Mouse (Mus musculus) hindbrain, embryonic 12.5 days (tissue): ENCODE measurements around the gene Pnpla7. TPM values are rescaled to one million over a fixed set of nuclear protein-coding genes. Genes with fewer than 3 reads are reported as not detected.

ENCODE experiments used
- ATAC-seq: fragments of 200-750 bp; cut with Nextera tagmentation; 2 replicates; pipeline ENCODE4 v1.8.0; 2017; ENCODE audit warnings: moderate TSS enrichment; ENCODE audit not compliant: low FRiP score
- H3K27ac ChIP-seq: fragments of 300-500 bp; sonication (generic); 2 replicates; pipeline ENCODE4 v1.5.1; 2016; ENCODE audit warnings: mild to moderate bottlenecking
- H3K27me3 ChIP-seq: fragments of 300-500 bp; sonication (generic); 2 replicates; pipeline ENCODE4 v1.6.1; 2016; ENCODE audit warnings: mild to moderate bottlenecking
- H3K36me3 ChIP-seq: fragments of 300-500 bp; sonication (generic); 2 replicates; pipeline ENCODE4 v1.6.1; 2016; ENCODE audit warnings: mild to moderate bottlenecking
- H3K4me1 ChIP-seq: fragments of 300-500 bp; sonication (generic); 2 replicates; pipeline ENCODE4 v1.6.1; 2016
- H3K4me2 ChIP-seq: fragments of 300-500 bp; sonication (generic); replicated peaks from 2 replicates; pipeline ENCODE4 v1.6.1; 2016; ENCODE audit warnings: mild to moderate bottlenecking
- H3K4me3 ChIP-seq: fragments of 300-500 bp; sonication (generic); 2 replicates; pipeline ENCODE4 v1.5.1; 2016; ENCODE audit warnings: mild to moderate bottlenecking
- H3K9ac ChIP-seq: fragments of 300-500 bp; sonication (generic); 2 replicates; pipeline ENCODE4 v1.6.1; 2016; ENCODE audit warnings: mild to moderate bottlenecking, moderate library complexity
- H3K9me3 ChIP-seq: fragments of 300-500 bp; sonication (generic); replicated peaks from 2 replicates; pipeline ENCODE4 v1.6.1; 2016; ENCODE audit warnings: mild to moderate bottlenecking
- WGBS: fragments of 180-500 bp; shearing (Covaris S2); methylation state at CpG from one replicate; pipeline ENCODE4 v1.1.7; 2016; 5-methylcytosine and 5-hydroxymethylcytosine counted together
- microRNA-seq: library from miRNA; unstranded; fragments of <30 nt; microRNA quantifications from one replicate; pipeline ENCODE4, GENCODE M21; 2017
- polyA plus RNA-seq: library from polyadenylated mRNA; unstranded; fragments of >200 nt; fragmentation: Nextera tagmentation; extraction: Ambion mirVana; gene quantifications from 2 replicates; pipeline ENCODE4 v1.2.1, GENCODE M21; 2016

The Pnpla7 gene
- polyA plus RNA-seq, 1 experiment from 2014 or later = 3.8 TPM

DNA sequence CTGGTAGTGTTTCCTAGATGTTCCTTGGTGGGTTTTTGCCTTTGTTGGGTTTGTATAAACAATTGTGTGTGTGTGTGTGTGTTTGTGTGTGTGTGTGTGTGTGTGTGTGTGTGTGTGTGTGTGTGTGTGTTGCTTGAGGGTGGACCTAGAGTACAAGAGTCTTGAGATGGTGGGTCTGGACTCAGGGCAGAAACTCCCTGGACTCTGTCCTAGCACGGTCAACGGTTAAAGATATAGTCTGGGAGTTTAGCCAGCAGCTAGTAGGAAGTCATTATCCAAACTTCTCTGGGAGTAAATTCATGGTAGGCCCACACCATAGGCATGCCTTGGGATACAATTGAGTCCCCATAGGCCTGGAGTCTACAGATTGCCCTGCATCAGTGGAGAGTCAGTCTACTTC lies 112.0 kb downstream of the Pnpla7 start:
- H3K4me2 ChIP-seq = no peak overlapping the region
- no peak overlapping the region for H3K27ac ChIP-seq
- H3K4me3 ChIP-seq = no peak overlapping the region
- WGBS = 97% methylated on average over 2 of the region's 2 CpGs
- H3K9ac ChIP-seq = no peak overlapping the region
- no peaks in the 10 kb centered on the region for H3K9me3 ChIP-seq
- no peak for ATAC-seq
- H3K4me1 ChIP-seq = no peaks in the 10 kb centered on the region
- H3K27me3 ChIP-seq = no peaks in the 10 kb centered on the region
- H3K36me3 ChIP-seq = no peaks in the 10 kb centered on the region

DNA sequence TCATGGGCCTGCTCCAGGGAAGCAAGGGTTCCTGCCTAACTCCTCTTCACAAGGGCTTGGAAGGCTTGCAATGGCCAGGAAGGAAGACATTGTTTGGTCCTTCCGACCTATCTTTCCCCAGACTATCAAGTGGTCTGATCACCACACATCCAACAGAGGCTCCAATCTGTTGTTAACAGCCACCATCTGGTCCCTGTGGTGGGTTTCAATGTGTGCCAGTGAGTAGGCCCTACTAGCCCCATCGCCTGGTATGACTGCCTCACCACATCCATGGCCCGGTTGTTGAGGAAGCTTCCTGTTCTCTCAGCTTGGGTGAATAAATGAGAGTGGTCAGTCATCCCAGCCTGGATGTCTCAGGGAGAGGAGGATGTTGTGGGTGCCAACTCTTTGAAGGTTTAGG lies 112.8 kb downstream of the Pnpla7 start:
- ATAC-seq = no peak
- H3K9me3 ChIP-seq = no peaks in the 10 kb centered on the region
- H3K27ac ChIP-seq = no peak overlapping the region
- H3K4me3 ChIP-seq = no peak overlapping the region
- H3K36me3 ChIP-seq = no peaks in the 10 kb centered on the region
- 0 out of 2 replicates have a peak, but pooled peaks cover 3% of the 10 kb centered on the region for H3K27me3 ChIP-seq
- no peaks in the 10 kb centered on the region for H3K4me1 ChIP-seq
- WGBS = 87% methylated on average over 3 of the region's 3 CpGs
- H3K9ac ChIP-seq = no peak overlapping the region
- H3K4me2 ChIP-seq = no peak overlapping the region

DNA sequence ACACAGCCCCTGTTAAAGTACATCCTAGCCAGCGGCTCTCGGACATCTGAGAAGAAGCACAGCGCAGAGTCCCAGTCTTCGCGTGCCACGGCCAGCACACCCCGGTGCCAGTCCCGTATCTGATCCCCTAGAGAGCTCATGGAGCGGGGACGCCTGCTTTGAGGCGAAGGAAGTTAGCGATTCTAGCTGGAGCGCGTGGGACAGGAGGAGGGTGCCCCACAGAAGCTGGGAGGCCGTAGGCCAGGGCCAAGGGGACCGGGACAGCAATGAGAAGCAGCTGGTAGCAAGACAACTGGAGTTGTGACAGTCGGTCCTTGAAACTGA lies 118.9 kb downstream of the Pnpla7 start:
- H3K9ac ChIP-seq = no peak overlapping the region
- H3K27ac ChIP-seq = no peak overlapping the region
- peaks cover 7% of the 10 kb centered on the region for H3K4me1 ChIP-seq
- peaks cover 12% of the 10 kb centered on the region; the same call in 1 of the 2 replicates for H3K27me3 ChIP-seq
- H3K4me2 ChIP-seq = peak overlapping the region; percentile 9
- H3K36me3 ChIP-seq = no peaks in the 10 kb centered on the region
- H3K9me3 ChIP-seq = no peaks in the 10 kb centered on the region
- peak overlapping the region; percentile 1; the same call in 1 of the 2 replicates for H3K4me3 ChIP-seq
- ATAC-seq = no peak
- 47% methylated on average over 17 of the region's 17 CpGs for WGBS

DNA sequence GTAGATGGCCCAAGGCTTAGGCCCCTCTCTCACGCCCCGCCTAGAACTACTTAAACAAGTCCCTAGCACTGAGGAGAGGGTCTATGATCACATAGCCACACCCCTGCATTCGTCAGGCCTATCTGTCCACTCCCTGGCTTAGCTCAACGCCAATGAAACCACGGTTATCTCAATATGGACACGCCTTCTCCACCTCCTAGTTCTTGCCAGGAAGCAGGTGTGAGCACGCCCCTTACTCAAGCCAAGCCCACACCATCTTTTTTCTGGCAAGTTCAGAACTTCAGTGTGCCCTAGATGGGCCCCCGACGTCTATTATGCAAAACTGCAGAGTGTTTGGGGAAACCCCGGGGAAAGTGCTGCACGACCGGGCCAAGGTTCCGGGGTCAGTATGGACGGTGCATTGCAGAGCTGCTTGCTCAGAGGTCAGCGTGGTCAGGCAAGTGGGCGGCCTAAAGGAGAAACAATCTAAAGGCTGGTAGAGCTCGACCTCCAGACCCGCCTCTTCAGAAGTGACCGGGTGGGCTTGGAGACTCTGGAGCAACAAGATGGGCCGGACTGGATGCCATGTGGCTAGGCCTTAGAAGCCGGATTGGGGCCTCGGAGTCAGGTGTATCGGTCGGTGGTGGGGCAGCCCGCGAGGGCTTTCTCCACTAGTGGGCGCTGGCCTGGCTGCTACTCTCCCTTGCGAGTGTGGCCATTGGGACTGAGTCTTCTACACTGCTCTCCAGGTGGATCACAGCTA lies 119.4 kb downstream of the Pnpla7 start, which contains the start of gene Noxa1:
Gene Noxa1, minus strand, starts transcription at position 41 of the 742 bp plus-strand sequence.
- Histone ChIP-seq H3K4me1 (peaks cover 12% of the 10 kb centered on the region), H3K27me3 (peaks cover 12% of the 10 kb centered on the region; the same call in 1 of the 2 replicates), H3K4me3 (peak within 1 kb of the TSS; percentile 1; the same call in 1 of the 2 replicates), H3K27ac (no peak within 1 kb of the TSS), H3K9me3 (no peaks in the 10 kb centered on the region), H3K4me2 (peak within 1 kb of the TSS; percentile 9), H3K36me3 (no peaks in the 10 kb centered on the region), H3K9ac (no peak within 1 kb of the TSS)
- WGBS = 49% methylated on average over 28 of the region's 28 CpGs
- no peak for ATAC-seq

DNA sequence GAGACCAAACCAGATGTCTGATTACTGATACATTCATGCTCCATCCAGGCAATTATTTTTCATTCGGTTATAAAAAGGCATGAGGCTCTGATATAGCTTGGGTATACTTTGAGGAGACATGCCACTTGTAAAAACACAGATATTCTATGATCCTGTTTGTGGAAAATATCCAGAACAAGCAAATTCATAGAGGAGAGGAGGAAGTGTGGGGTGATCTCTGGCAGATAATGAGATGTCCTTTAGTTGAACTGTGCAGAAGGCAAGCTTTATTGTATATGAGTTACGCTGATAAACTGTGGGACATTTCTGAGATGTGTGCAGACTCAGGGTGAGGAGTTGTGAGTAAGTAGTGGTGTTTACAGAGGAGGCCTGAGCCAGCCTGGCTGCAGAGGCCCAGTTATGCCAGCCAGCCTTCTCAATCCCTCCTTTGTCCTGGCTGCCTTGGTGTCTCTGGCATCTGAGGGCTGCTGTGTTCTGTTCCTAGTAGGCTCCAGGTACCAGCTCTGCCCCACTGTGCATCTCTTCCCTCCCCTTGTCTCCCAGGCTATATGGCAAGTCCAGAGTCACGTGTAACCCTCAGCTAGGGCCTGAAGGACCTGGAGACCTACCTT lies 122.3 kb downstream of the Pnpla7 start:
- Histone ChIP-seq H3K9ac (peak overlapping the region; percentile 2; the same call in 1 of the 2 replicates), H3K4me1 (peaks cover 17% of the 10 kb centered on the region), H3K36me3 (no peaks in the 10 kb centered on the region), H3K27ac (no peak overlapping the region), H3K27me3 (peaks cover 9% of the 10 kb centered on the region; the same call in 1 of the 2 replicates), H3K4me3 (no peak overlapping the region), H3K9me3 (no peaks in the 10 kb centered on the region), H3K4me2 (no peak overlapping the region)
- ATAC-seq = no peak
- WGBS = 75% methylated on average over 3 of the region's 3 CpGs

DNA sequence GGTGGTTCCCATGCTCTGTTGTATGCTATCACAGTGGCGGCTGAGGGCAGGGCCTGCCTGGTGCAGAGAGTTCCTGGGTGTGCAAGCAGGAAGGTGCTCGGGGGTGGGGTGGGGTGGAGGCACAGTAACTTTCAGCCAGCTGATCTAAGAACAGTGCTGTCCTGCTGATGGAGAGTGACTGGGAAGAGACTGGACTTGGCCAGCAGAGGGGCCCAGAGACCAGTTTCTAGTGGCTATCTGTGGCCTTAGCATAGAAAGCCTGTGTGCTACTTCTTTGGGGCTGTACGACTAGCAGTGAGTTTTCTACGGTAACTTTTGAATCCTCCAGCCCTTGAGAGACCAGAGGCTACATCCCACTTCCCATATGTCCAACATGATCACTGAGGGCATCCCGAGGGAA lies 123.1 kb downstream of the Pnpla7 start:
- no peak overlapping the region for H3K4me2 ChIP-seq
- no peaks in the 10 kb centered on the region for H3K36me3 ChIP-seq
- 0 out of 2 replicates have a peak overlapping the region, but pooled peaks have one; percentile 19 for H3K27ac ChIP-seq
- H3K4me1 ChIP-seq = peaks cover 17% of the 10 kb centered on the region
- no peaks in the 10 kb centered on the region for H3K9me3 ChIP-seq
- H3K27me3 ChIP-seq = peaks cover 8% of the 10 kb centered on the region; the same call in 1 of the 2 replicates
- peak; percentile 78 for ATAC-seq
- WGBS = 40% methylated on average over 5 of the region's 5 CpGs
- H3K4me3 ChIP-seq = no peak overlapping the region
- no peak overlapping the region for H3K9ac ChIP-seq

DNA sequence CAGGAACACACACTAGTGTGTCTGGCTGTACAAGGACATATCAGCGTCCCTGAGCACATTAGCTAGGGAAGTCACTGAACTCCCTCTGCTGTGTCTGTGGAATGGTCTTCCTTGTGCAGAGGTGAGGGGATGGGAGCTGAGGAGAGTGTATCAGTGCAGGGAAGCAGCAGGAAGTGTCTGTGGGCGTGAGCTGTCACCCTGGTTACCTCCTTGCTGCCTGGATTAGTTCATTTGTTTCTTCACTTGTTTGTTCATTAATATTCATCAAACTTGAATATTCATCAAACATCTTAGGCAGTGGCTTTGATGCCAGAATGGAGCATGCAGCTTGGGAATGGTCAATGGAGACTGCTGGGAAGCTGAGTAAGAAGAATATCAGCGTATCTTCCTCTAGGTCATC lies 123.9 kb downstream of the Pnpla7 start:
- H3K4me1 ChIP-seq = peaks cover 17% of the 10 kb centered on the region
- H3K27me3 ChIP-seq = peaks cover 2% of the 10 kb centered on the region; the same call in 1 of the 2 replicates
- peak overlapping the region; percentile 19; the same call in 1 of the 2 replicates for H3K27ac ChIP-seq
- peak; percentile 76 for ATAC-seq
- H3K36me3 ChIP-seq = no peaks in the 10 kb centered on the region
- WGBS = 47% methylated on average over 3 of the region's 3 CpGs
- H3K9me3 ChIP-seq = no peaks in the 10 kb centered on the region
- no peak overlapping the region for H3K4me3 ChIP-seq
- no peak overlapping the region for H3K9ac ChIP-seq
- no peak overlapping the region for H3K4me2 ChIP-seq

Small RNAs within 50 kb of the gene (microRNA-seq; reads per million reads assigned to microRNA genes)
- gene Gm22875 (not detected), gene Gm24328 (not detected), gene Mir7664 (not detected)

Other genes starting within 250 kb of the Pnpla7 start
- 5.6 and 6.6 TPM in 2 replicates for gene Cacna1b, start 212.9 kb upstream of the Pnpla7 start, polyA plus RNA-seq
- 126 and 134 TPM in 2 replicates for gene Ehmt1, start 56.4 kb upstream of the Pnpla7 start, polyA plus RNA-seq
- gene Arrdc1, start 40.8 kb upstream of the Pnpla7 start, polyA plus RNA-seq = 20.0 and 21.9 TPM in 2 replicates
- gene Zmynd19, start 26.2 kb upstream of the Pnpla7 start, polyA plus RNA-seq = 19.7 and 20.7 TPM in 2 replicates
- 28.5 and 29.9 TPM in 2 replicates for gene Dph7, start 13.6 kb upstream of the Pnpla7 start, polyA plus RNA-seq
- 141 and 148 TPM in 2 replicates for gene Mrpl41, start 935 bp upstream of the Pnpla7 start, polyA plus RNA-seq
- 108 and 115 TPM in 2 replicates for gene Nsmf, start 78.3 kb downstream of the Pnpla7 start, polyA plus RNA-seq
- not detected in 2 replicates for gene Entpd8, start 104.3 kb downstream of the Pnpla7 start, polyA plus RNA-seq
- 0.14 and 0.22 TPM in 2 replicates for gene Noxa1, start 119.1 kb downstream of the Pnpla7 start, polyA plus RNA-seq
- gene Nrarp, start 204.7 kb downstream of the Pnpla7 start, polyA plus RNA-seq = 70.9 and 76.4 TPM in 2 replicates
- 1.8 and 2.4 TPM in 2 replicates for gene Tor4a, start 220.9 kb downstream of the Pnpla7 start, polyA plus RNA-seq
- gene Nelfb, start 235.5 kb downstream of the Pnpla7 start, polyA plus RNA-seq = 107 and 117 TPM in 2 replicates
- not detected in 2 replicates for gene Stpg3, start 238.6 kb downstream of the Pnpla7 start, polyA plus RNA-seq
- 0.19 TPM in 1 of 2 replicates, not detected in the other for gene Fam166a, start 242.7 kb downstream of the Pnpla7 start, polyA plus RNA-seq
- gene Tubb4b, start 248.7 kb downstream of the Pnpla7 start, polyA plus RNA-seq = 391 and 416 TPM in 2 replicates